Mouse (Mus musculus): ENCODE measurements at regions not wholly inside any gene's neighbourhood (a gene's known extent, or its start where the extent isn't known, plus 50 kb on each side); places are given as distances from the start of the nearest gene placed in this dataset.

GRCm38 (mm10) chr12:112235841-112236240, 89.8 kb downstream of the Kif26a start:
- Histone ChIP-seq H3K4me3 (replicated peaks; ENCODE audit: low read length) (no peak overlapping the region), H3K4me1 (replicated peaks; ENCODE audit: low read depth, low read length) (peaks cover 19% of the 10 kb centered on the region), H3K36me3 (ENCODE audit: insufficient read depth, low read length) (no peaks in the 10 kb centered on the region), H3K9me3 (ENCODE audit: low read length) (no peaks in the 10 kb centered on the region), H3K27me3 (ENCODE audit: insufficient read depth, low read length) (peaks cover 48% of the 10 kb centered on the region)
- TF ChIP-seq NANOG (IDR thresholded peaks at IDR 0.05; ENCODE audit: borderline replicate concordance, low read length) (no peak), POU5F1 (IDR thresholded peaks at IDR 0.05; ENCODE audit: borderline replicate concordance, low read length) (no peak), CTCF (conservative IDR thresholded peaks at IDR 0.05; ENCODE audit: low read length) (no peak)

GRCm38 (mm10) chr12:112237061-112237490, 91.1 kb downstream of the Kif26a start:
- Histone ChIP-seq H3K4me3 (replicated peaks; ENCODE audit: low read length) (no peak overlapping the region), H3K27me3 (ENCODE audit: insufficient read depth, low read length) (peaks cover 47% of the 10 kb centered on the region), H3K36me3 (ENCODE audit: insufficient read depth, low read length) (no peaks in the 10 kb centered on the region), H3K9me3 (ENCODE audit: low read length) (no peaks in the 10 kb centered on the region), H3K4me1 (replicated peaks; ENCODE audit: low read depth, low read length) (peaks cover 19% of the 10 kb centered on the region)
- TF ChIP-seq CTCF (conservative IDR thresholded peaks at IDR 0.05; ENCODE audit: low read length) (no peak), NANOG (IDR thresholded peaks at IDR 0.05; ENCODE audit: borderline replicate concordance, low read length) (no peak), POU5F1 (IDR thresholded peaks at IDR 0.05; ENCODE audit: borderline replicate concordance, low read length) (no peak)

- Histone ChIP-seq H3K27me3 (ENCODE audit: insufficient read depth, low read length) (peaks cover 47% of the 10 kb centered on the region), H3K4me1 (replicated peaks; ENCODE audit: low read depth, low read length) (peaks cover 13% of the 10 kb centered on the region), H3K36me3 (ENCODE audit: insufficient read depth, low read length) (no peaks in the 10 kb centered on the region), H3K4me3 (replicated peaks; ENCODE audit: low read length) (no peak overlapping the region), H3K9me3 (ENCODE audit: low read length) (no peaks in the 10 kb centered on the region)
- TF ChIP-seq CTCF (conservative IDR thresholded peaks at IDR 0.05; ENCODE audit: low read length), result no peak
- no peak for TF ChIP-seq NANOG (IDR thresholded peaks at IDR 0.05; ENCODE audit: borderline replicate concordance, low read length)
- TF ChIP-seq POU5F1 (IDR thresholded peaks at IDR 0.05; ENCODE audit: borderline replicate concordance, low read length), result no peak
Observed at GRCm38 (mm10) chr12:112238834-112239233, 92.8 kb downstream of the Kif26a start.

GRCm38 (mm10) chr12:112241740-112242171, 95.7 kb downstream of the Kif26a start:
- Histone ChIP-seq H3K36me3 (ENCODE audit: insufficient read depth, low read length) (no peaks in the 10 kb centered on the region), H3K9me3 (ENCODE audit: low read length) (no peaks in the 10 kb centered on the region), H3K4me1 (replicated peaks; ENCODE audit: low read depth, low read length) (peaks cover 13% of the 10 kb centered on the region), H3K27me3 (ENCODE audit: insufficient read depth, low read length) (peaks cover 44% of the 10 kb centered on the region), H3K4me3 (replicated peaks; ENCODE audit: low read length) (no peak overlapping the region)
- TF ChIP-seq POU5F1 (IDR thresholded peaks at IDR 0.05; ENCODE audit: borderline replicate concordance, low read length), result no peak
- TF ChIP-seq NANOG (IDR thresholded peaks at IDR 0.05; ENCODE audit: borderline replicate concordance, low read length), result no peak
- no peak for TF ChIP-seq CTCF (conservative IDR thresholded peaks at IDR 0.05; ENCODE audit: low read length)

- TF ChIP-seq POU5F1 (IDR thresholded peaks at IDR 0.05; ENCODE audit: borderline replicate concordance, low read length) (no peak), NANOG (IDR thresholded peaks at IDR 0.05; ENCODE audit: borderline replicate concordance, low read length) (no peak), CTCF (conservative IDR thresholded peaks at IDR 0.05; ENCODE audit: low read length) (no peak)
- H3K36me3 ChIP-seq (ENCODE audit: insufficient read depth, low read length), result no peaks in the 10 kb centered on the region
- H3K4me3 ChIP-seq (replicated peaks; ENCODE audit: low read length), result no peak overlapping the region
- peaks cover 36% of the 10 kb centered on the region for H3K27me3 ChIP-seq (ENCODE audit: insufficient read depth, low read length)
- H3K4me1 ChIP-seq (replicated peaks; ENCODE audit: low read depth, low read length), result peaks cover 13% of the 10 kb centered on the region
- H3K9me3 ChIP-seq (ENCODE audit: low read length), result no peaks in the 10 kb centered on the region
Observed at GRCm38 (mm10) chr12:112243231-112243630, 97.2 kb downstream of the Kif26a start.

GRCm38 (mm10) chr12:112250894-112251293, 104.9 kb downstream of the Kif26a start:
- Histone ChIP-seq H3K27me3 (ENCODE audit: insufficient read depth, low read length) (peaks cover 21% of the 10 kb centered on the region), H3K9me3 (ENCODE audit: low read length) (peaks cover 11% of the 10 kb centered on the region), H3K4me1 (replicated peaks; ENCODE audit: low read depth, low read length) (no peaks in the 10 kb centered on the region), H3K4me3 (replicated peaks; ENCODE audit: low read length) (no peak overlapping the region), H3K36me3 (ENCODE audit: insufficient read depth, low read length) (no peaks in the 10 kb centered on the region)
- TF ChIP-seq NANOG (IDR thresholded peaks at IDR 0.05; ENCODE audit: borderline replicate concordance, low read length), result no peak
- TF ChIP-seq CTCF (conservative IDR thresholded peaks at IDR 0.05; ENCODE audit: low read length), result no peak
- TF ChIP-seq POU5F1 (IDR thresholded peaks at IDR 0.05; ENCODE audit: borderline replicate concordance, low read length), result no peak

- H3K4me1 ChIP-seq (replicated peaks; ENCODE audit: low read depth, low read length), result peaks cover 15% of the 10 kb centered on the region
- peaks cover 11% of the 10 kb centered on the region for H3K9me3 ChIP-seq (ENCODE audit: low read length)
- H3K4me3 ChIP-seq (replicated peaks; ENCODE audit: low read length), result no peak overlapping the region
- no peak for TF ChIP-seq NANOG (IDR thresholded peaks at IDR 0.05; ENCODE audit: borderline replicate concordance, low read length)
- TF ChIP-seq POU5F1 (IDR thresholded peaks at IDR 0.05; ENCODE audit: borderline replicate concordance, low read length), result no peak
- no peak for TF ChIP-seq CTCF (conservative IDR thresholded peaks at IDR 0.05; ENCODE audit: low read length)
- peaks cover 11% of the 10 kb centered on the region for H3K27me3 ChIP-seq (ENCODE audit: insufficient read depth, low read length)
- H3K36me3 ChIP-seq (ENCODE audit: insufficient read depth, low read length), result no peaks in the 10 kb centered on the region
Observed at GRCm38 (mm10) chr12:112253461-112253860, 107.5 kb downstream of the Kif26a start.

- H3K4me1 ChIP-seq (replicated peaks; ENCODE audit: low read depth, low read length), result peaks cover 15% of the 10 kb centered on the region
- peaks cover 11% of the 10 kb centered on the region for H3K9me3 ChIP-seq (ENCODE audit: low read length)
- H3K27me3 ChIP-seq (ENCODE audit: insufficient read depth, low read length), result peaks cover 7% of the 10 kb centered on the region
- no peak overlapping the region for H3K4me3 ChIP-seq (replicated peaks; ENCODE audit: low read length)
- TF ChIP-seq CTCF (conservative IDR thresholded peaks at IDR 0.05; ENCODE audit: low read length), result no peak
- TF ChIP-seq POU5F1 (IDR thresholded peaks at IDR 0.05; ENCODE audit: borderline replicate concordance, low read length), result no peak
- no peaks in the 10 kb centered on the region for H3K36me3 ChIP-seq (ENCODE audit: insufficient read depth, low read length)
Observed at GRCm38 (mm10) chr12:112255223-112255622, 109.2 kb downstream of the Kif26a start.

GRCm38 (mm10) chr12:112257691-112258090, 111.7 kb downstream of the Kif26a start:
- H3K27me3 ChIP-seq (ENCODE audit: insufficient read depth, low read length), result peaks cover 10% of the 10 kb centered on the region
- H3K4me1 ChIP-seq (replicated peaks; ENCODE audit: low read depth, low read length), result peaks cover 15% of the 10 kb centered on the region
- peaks cover 11% of the 10 kb centered on the region for H3K9me3 ChIP-seq (ENCODE audit: low read length)
- no peaks in the 10 kb centered on the region for H3K36me3 ChIP-seq (ENCODE audit: insufficient read depth, low read length)
- TF ChIP-seq POU5F1 (IDR thresholded peaks at IDR 0.05; ENCODE audit: borderline replicate concordance, low read length) (no peak), CTCF (conservative IDR thresholded peaks at IDR 0.05; ENCODE audit: low read length) (no peak), NANOG (IDR thresholded peaks at IDR 0.05; ENCODE audit: borderline replicate concordance, low read length) (no peak)
- no peak overlapping the region for H3K4me3 ChIP-seq (replicated peaks; ENCODE audit: low read length)

All from E14TG2a.4 (cell line).